Mouse (Mus musculus) neural tube, embryonic 12.5 days (tissue): ENCODE measurements around the gene Gm20695. TPM values are rescaled to one million over a fixed set of nuclear protein-coding genes. Genes with fewer than 3 reads are reported as not detected.
A peak's percentile ranks its signal among the peaks of the same experiment; 100 is the strongest.
"Not testable (repeated sequence)": the region's sequence is repeated elsewhere in the genome, so short reads cannot be mapped to it uniquely, and the experiment has no call there.

Experiments used
- ATAC-seq: fragments of 200-750 bp; cut with Nextera tagmentation; 2 replicates; pipeline ENCODE4 v1.8.0; 2017; ENCODE audit warnings: low read depth, mild to moderate bottlenecking, moderate TSS enrichment, moderate library complexity; ENCODE audit not compliant: low FRiP score
- H3K27ac ChIP-seq: fragments of 300-500 bp; sonication (generic); 2 replicates; pipeline ENCODE4 v1.5.1; 2016
- H3K27me3 ChIP-seq: fragments of 300-500 bp; sonication (generic); replicated peaks from 2 replicates; pipeline ENCODE4 v1.6.1; 2016; ENCODE audit warnings: mild to moderate bottlenecking
- H3K36me3 ChIP-seq: fragments of 300-500 bp; sonication (generic); 2 replicates; pipeline ENCODE4 v1.6.1; 2016; ENCODE audit warnings: mild to moderate bottlenecking
- H3K4me1 ChIP-seq: fragments of 300-500 bp; sonication (generic); 2 replicates; pipeline ENCODE4 v1.6.1; 2016
- H3K4me2 ChIP-seq: fragments of 300-500 bp; sonication (generic); replicated peaks from 2 replicates; pipeline ENCODE4 v1.6.1; 2016; ENCODE audit warnings: mild to moderate bottlenecking
- H3K4me3 ChIP-seq: fragments of 300-500 bp; sonication (generic); 2 replicates; pipeline ENCODE4 v1.5.1; 2016
- H3K9ac ChIP-seq: fragments of 300-500 bp; sonication (generic); 2 replicates; pipeline ENCODE4 v1.6.1; 2016; ENCODE audit warnings: mild to moderate bottlenecking
- H3K9me3 ChIP-seq: fragments of 300-500 bp; sonication (generic); 2 replicates; pipeline ENCODE4 v1.6.1; 2016; ENCODE audit warnings: mild to moderate bottlenecking
- WGBS: fragments of 180-500 bp; shearing (Covaris S2); methylation state at CpG from one replicate; pipeline ENCODE4 v1.1.7; 2016; 5-methylcytosine and 5-hydroxymethylcytosine counted together
- polyA plus RNA-seq: library from polyadenylated mRNA; unstranded; fragments of >200 nt; fragmentation: Nextera tagmentation; extraction: Ambion mirVana; gene quantifications from 2 replicates; pipeline ENCODE4 v1.2.1, GENCODE M21; 2016

Gm20695 gene
- polyA plus RNA-seq, result 3.7 and 4.4 TPM in 2 replicates

- H3K9ac ChIP-seq, result peak within 1 kb of the TSS; percentile 87
- ATAC-seq, result peak; percentile 99
- WGBS, result under 1% methylated on average over 88 of the region's 88 CpGs
- H3K4me2 ChIP-seq, result peak within 1 kb of the TSS; percentile 72
- peak within 1 kb of the TSS; percentile 75 for H3K27ac ChIP-seq
- H3K4me3 ChIP-seq, result peak within 1 kb of the TSS; percentile 86
- H3K36me3 ChIP-seq, result peaks cover 1% of the 10 kb centered on the region; the same call in 1 of the 2 replicates
- H3K27me3 ChIP-seq, result no peaks in the 10 kb centered on the region
- H3K9me3 ChIP-seq, result no peaks in the 10 kb centered on the region
- H3K4me1 ChIP-seq, result peaks cover 8% of the 10 kb centered on the region
Observed at GRCm38 (mm10) chr16:3884201-3885064, at the start of gene Gm20695, which contains the start of gene Zfp597. TSS of gene Gm20695 (plus strand) at chr16:3884648. TSS of gene Zfp597 (minus strand) at chr16:3884561.

DNA sequence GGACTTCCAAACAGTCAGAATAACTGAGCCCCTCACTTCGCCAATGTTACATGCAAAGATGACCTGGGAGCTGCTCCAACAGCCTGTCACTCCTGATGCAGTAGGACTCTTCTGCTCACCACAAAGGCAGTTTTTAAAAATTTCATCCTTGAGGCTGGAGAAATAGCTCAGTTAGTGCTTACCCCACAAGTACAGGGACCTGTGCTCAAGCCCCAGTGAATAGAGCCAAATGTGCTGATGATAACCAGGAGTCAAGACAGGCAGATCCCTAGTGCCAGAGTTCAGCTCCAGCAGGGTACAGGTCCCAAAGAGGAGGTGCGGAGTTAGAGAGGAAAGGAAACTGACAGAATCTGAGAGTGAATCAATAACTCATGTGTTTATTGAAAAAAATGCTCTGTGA lies 49.0 kb upstream of the Gm20695 start:
- Histone ChIP-seq H3K36me3 (no peaks in the 10 kb centered on the region), H3K4me2 (no peak overlapping the region), H3K27me3 (no peaks in the 10 kb centered on the region), H3K9ac (no peak overlapping the region), H3K9me3 (no peaks in the 10 kb centered on the region), H3K4me3 (no peak overlapping the region), H3K4me1 (no peaks in the 10 kb centered on the region), H3K27ac (no peak overlapping the region)
- 82% methylated on average over 2 of the region's 2 CpGs for WGBS
- ATAC-seq, result no peak

DNA sequence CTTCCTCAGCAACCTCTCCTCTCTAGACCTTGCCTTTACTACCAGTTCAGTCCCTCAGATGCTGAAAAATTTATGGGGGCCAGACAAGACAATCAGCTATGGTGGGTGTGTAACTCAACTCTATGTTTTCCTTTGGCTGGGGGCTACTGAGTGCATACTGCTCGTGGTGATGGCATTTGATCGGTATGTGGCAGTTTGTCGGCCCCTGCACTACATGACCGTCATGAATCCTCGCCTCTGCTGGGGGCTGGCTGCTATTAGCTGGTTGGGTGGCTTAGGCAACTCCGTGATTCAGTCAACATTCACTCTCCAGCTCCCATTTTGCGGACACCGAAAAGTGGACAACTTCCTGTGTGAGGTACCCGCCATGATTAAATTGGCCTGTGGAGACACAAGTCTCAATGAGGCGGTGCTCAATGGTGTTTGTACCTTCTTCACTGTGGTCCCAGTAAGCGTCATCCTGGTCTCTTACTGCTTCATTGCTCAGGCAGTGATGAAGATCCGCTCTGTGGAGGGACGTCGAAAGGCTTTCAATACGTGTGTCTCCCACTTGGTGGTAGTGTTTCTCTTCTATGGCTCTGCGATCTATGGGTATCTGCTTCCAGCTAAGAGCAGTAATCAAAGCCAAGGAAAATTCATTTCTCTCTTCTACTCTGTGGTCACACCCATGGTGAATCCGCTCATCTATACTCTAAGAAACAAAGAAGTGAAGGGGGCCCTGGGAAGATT lies 45.1 kb upstream of the Gm20695 start:
- H3K4me3 ChIP-seq, result no peak overlapping the region
- WGBS, result 62% methylated on average over 17 of the region's 17 CpGs
- H3K27ac ChIP-seq, result no peak overlapping the region
- no peaks in the 10 kb centered on the region for H3K9me3 ChIP-seq
- no peaks in the 10 kb centered on the region for H3K27me3 ChIP-seq
- no peaks in the 10 kb centered on the region for H3K36me3 ChIP-seq
- no peak overlapping the region for H3K4me2 ChIP-seq
- H3K9ac ChIP-seq, result no peak overlapping the region
- no peak for ATAC-seq
- H3K4me1 ChIP-seq, result no peaks in the 10 kb centered on the region

DNA sequence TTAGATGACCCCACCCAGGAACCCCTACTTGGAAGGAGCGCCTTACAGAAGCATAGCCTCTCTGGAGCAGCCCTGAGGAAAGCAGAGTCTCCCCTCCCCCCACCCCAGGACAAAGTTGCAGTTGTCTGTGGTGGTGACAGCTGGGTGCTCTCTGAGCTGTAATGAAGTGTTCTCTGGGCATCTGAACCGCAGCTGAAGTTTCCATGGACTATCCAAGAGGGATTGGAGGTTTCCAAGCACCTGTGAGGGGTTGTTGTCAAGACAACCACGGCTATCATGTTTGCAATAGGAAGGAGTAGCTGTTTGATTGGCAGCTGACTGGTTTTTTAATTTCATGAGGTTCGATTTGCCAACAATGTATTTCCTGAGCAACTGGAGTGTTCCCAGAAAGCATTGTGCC lies 41.5 kb upstream of the Gm20695 start:
- Histone ChIP-seq H3K9ac (no peak overlapping the region), H3K9me3 (no peaks in the 10 kb centered on the region), H3K4me2 (no peak overlapping the region), H3K4me3 (no peak overlapping the region), H3K27ac (no peak overlapping the region), H3K4me1 (peaks cover 5% of the 10 kb centered on the region; the same call in 1 of the 2 replicates), H3K36me3 (no peaks in the 10 kb centered on the region), H3K27me3 (no peaks in the 10 kb centered on the region)
- 39% methylated on average over 4 of the region's 4 CpGs for WGBS
- ATAC-seq, result no peak

GRCm38 (mm10) chr16:3843796-3844195 lies 40.7 kb upstream of the Gm20695 start:
- Histone ChIP-seq H3K4me3 (no peak overlapping the region), H3K27ac (no peak overlapping the region), H3K36me3 (no peaks in the 10 kb centered on the region), H3K4me1 (peaks cover 5% of the 10 kb centered on the region; the same call in 1 of the 2 replicates), H3K4me2 (no peak overlapping the region), H3K9ac (no peak overlapping the region), H3K9me3 (no peaks in the 10 kb centered on the region), H3K27me3 (no peaks in the 10 kb centered on the region)
- WGBS, result 68% methylated on average over 1 of the region's 1 CpGs
- no peak for ATAC-seq

GRCm38 (mm10) chr16:3846711-3847518 lies 37.5 kb upstream of the Gm20695 start, which contains the start of gene Zfp174:
TSS of gene Zfp174 (plus strand) at chr16:3847268.
- Histone ChIP-seq H3K36me3 (no peaks in the 10 kb centered on the region), H3K4me2 (peak within 1 kb of the TSS; percentile 65), H3K27ac (no peak within 1 kb of the TSS), H3K4me1 (peaks cover 5% of the 10 kb centered on the region; the same call in 1 of the 2 replicates), H3K9ac (peak within 1 kb of the TSS; percentile 52), H3K9me3 (no peaks in the 10 kb centered on the region), H3K27me3 (no peaks in the 10 kb centered on the region), H3K4me3 (peak within 1 kb of the TSS; percentile 63)
- peak; percentile 100 for ATAC-seq
- 5% methylated on average over 38 of the region's 38 CpGs for WGBS

- Histone ChIP-seq H3K36me3 (no peaks in the 10 kb centered on the region), H3K27me3 (no peaks in the 10 kb centered on the region), H3K9me3 (no peaks in the 10 kb centered on the region), H3K4me3 (peak overlapping the region; percentile 63; the same call in 1 of the 2 replicates), H3K4me2 (peak overlapping the region; percentile 65), H3K9ac (no peak overlapping the region; the same call in 1 of the 2 replicates), H3K27ac (no peak overlapping the region), H3K4me1 (peaks cover 7% of the 10 kb centered on the region; the same call in 1 of the 2 replicates)
- no peak for ATAC-seq
- WGBS, result 67% methylated on average over 4 of the region's 4 CpGs
Observed at GRCm38 (mm10) chr16:3847871-3848270, 36.6 kb upstream of the Gm20695 start.

- Histone ChIP-seq H3K9me3 (no peaks in the 10 kb centered on the region), H3K27me3 (no peaks in the 10 kb centered on the region), H3K36me3 (no peaks in the 10 kb centered on the region), H3K4me3 (no peak overlapping the region), H3K27ac (no peak overlapping the region), H3K9ac (no peak overlapping the region), H3K4me2 (no peak overlapping the region), H3K4me1 (peaks cover 7% of the 10 kb centered on the region; the same call in 1 of the 2 replicates)
- ATAC-seq, result no peak
- 67% methylated on average over 3 of the region's 3 CpGs for WGBS
Observed at GRCm38 (mm10) chr16:3848416-3848815, 36.0 kb upstream of the Gm20695 start.

DNA sequence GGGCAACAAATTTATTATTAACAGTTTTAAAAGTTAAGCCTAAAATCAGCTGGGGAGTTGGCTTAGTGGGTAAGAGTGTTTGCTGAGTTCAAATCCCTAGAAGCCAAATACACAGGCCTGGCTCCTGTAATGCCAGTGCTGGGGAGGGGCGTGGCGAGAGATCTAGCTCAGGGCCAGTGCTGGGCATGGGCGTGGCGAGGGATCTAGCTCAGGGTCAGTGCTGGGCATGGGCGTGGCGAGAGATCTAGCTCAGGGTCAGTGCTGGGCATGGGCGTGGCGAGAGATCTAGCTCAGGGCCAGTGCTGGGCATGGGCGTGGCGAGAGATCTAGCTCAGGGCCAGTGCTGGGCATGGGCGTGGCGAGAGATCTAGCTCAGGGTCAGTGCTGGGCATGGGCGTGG lies 33.1 kb upstream of the Gm20695 start:
- not testable (repeated sequence) for H3K27ac ChIP-seq, H3K9ac ChIP-seq, H3K4me3 ChIP-seq, H3K4me2 ChIP-seq, H3K4me1 ChIP-seq, H3K27me3 ChIP-seq, H3K9me3 ChIP-seq, ATAC-seq, H3K36me3 ChIP-seq
- 85% methylated on average over 13 of the region's 13 CpGs for WGBS

GRCm38 (mm10) chr16:3852586-3852985 lies 31.9 kb upstream of the Gm20695 start:
- Histone ChIP-seq H3K4me3 (no peak overlapping the region), H3K4me2 (no peak overlapping the region), H3K4me1 (peaks cover 6% of the 10 kb centered on the region; the same call in 1 of the 2 replicates), H3K27me3 (no peaks in the 10 kb centered on the region), H3K9ac (no peak overlapping the region), H3K9me3 (no peaks in the 10 kb centered on the region), H3K36me3 (no peaks in the 10 kb centered on the region), H3K27ac (no peak overlapping the region)
- WGBS, result 32% methylated on average over 12 of the region's 12 CpGs
- ATAC-seq, result no peak

DNA sequence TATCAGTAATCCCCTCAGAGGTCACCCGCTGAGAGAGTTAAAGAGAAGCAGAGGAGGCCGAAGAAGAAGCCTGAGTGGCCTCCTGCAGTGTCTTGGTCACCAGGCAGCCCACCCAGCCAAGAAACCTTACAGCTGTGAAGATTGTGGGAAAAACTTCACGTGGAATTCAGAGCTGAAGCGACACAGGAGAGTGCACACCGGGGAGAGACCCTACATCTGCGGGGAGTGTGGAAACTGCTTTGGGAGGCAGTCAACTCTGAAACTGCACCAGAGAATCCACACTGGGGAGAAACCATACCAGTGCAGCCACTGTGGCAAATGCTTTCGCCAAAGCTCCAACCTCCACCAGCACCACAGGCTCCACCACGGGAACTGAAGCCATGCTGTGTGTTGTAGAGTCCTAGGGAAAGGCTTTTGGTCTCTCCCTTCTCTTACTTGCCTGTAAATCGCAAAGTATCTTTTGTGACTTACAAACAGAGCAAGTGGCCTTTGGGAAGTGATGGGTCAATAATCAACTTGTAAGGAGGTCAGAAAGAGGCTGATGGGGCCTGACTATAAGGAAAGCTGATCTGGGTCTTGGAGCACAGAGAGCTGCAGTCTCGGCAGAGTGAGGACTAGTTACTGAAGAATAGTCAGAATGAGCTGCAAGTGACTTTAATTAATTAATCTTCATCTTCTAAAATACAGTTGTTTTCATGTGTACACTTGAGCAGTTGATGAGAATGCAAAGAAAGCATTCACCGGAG lies 29.8 kb upstream of the Gm20695 start:
- Histone ChIP-seq H3K4me1 (peaks cover 2% of the 10 kb centered on the region; the same call in 1 of the 2 replicates), H3K36me3 (no peaks in the 10 kb centered on the region), H3K27ac (no peak overlapping the region), H3K9me3 (no peaks in the 10 kb centered on the region), H3K4me2 (no peak overlapping the region), H3K27me3 (no peaks in the 10 kb centered on the region), H3K4me3 (no peak overlapping the region), H3K9ac (no peak overlapping the region)
- 68% methylated on average over 11 of the region's 11 CpGs for WGBS
- ATAC-seq, result no peak
